Mouse (Mus musculus): ENCODE measurements at regions not wholly inside any gene's neighbourhood (a gene's known extent, or its start where the extent isn't known, plus 50 kb on each side); places are given as distances from the start of the nearest gene placed in this dataset.

GRCm38 (mm10) chr2:115293020-115293419 is 288.5 kb upstream of the BC052040 start:
- TF ChIP-seq CTCF (conservative IDR thresholded peaks at IDR 0.05; ENCODE audit: low read length): no peak
- TF ChIP-seq POU5F1 (IDR thresholded peaks at IDR 0.05; ENCODE audit: borderline replicate concordance, low read length): no peak
